Mouse (Mus musculus) MEL (cell line): ENCODE data around the gene Gm364. TPM values are rescaled to one million over a fixed set of nuclear protein-coding genes. Genes with fewer than 3 reads are reported as not detected.

Source experiments
- DNase-seq: peaks from one replicate; pipeline ENCODE4 v3.0.0; 2011; ENCODE audit warnings: low read depth, low spot score
- H3K27ac ChIP-seq: 2 replicates; pipeline ENCODE4 v1.5.1; 2012; ENCODE audit warnings: low read depth, mild to moderate bottlenecking, control low read depth, low read length, moderate library complexity; ENCODE audit not compliant: control insufficient read depth
- H3K27me3 ChIP-seq, 2 experiments: fragments of 150-350 bp in 1 of 2; sonication (generic) in 1 of 2; 2 replicates each; pipeline ENCODE4 v1.6.1; 2012; ENCODE audit warnings: low read length in 2 of 2, mild to moderate bottlenecking in 2 of 2, improper control_type of control experiment in 1 of 2, moderate library complexity in 1 of 2; ENCODE audit not compliant: insufficient read depth in 2 of 2, control insufficient read depth in 1 of 2
- H3K36me3 ChIP-seq, 2 experiments: 2 replicates each; pipeline ENCODE4 v1.6.1; 2012 to 2014; ENCODE audit warnings: low read length in 2 of 2, improper control_type of control experiment in 1 of 2, inconsistent platforms in 1 of 2, mild to moderate bottlenecking in 1 of 2; ENCODE audit not compliant: insufficient read depth in 2 of 2, control insufficient read depth in 1 of 2
- H3K4me1 ChIP-seq, 2 experiments: fragments of 150-350 bp in 1 of 2; sonication (generic) in 1 of 2; 2 replicates each; pipeline ENCODE4 v1.6.1; 2012; ENCODE audit warnings: low read length in 2 of 2, improper control_type of control experiment in 1 of 2, mild to moderate bottlenecking in 1 of 2; ENCODE audit not compliant: insufficient read depth in 2 of 2, control insufficient read depth in 1 of 2
- H3K4me3 ChIP-seq, 2 experiments: fragments of 150-350 bp in 1 of 2; sonication (generic) in 1 of 2; 2 replicates each; pipeline ENCODE4 v1.5.1; 2012; ENCODE audit warnings: low read depth in 2 of 2, low read length in 2 of 2, mild to moderate bottlenecking in 2 of 2, moderate library complexity in 2 of 2, control low read depth in 1 of 2, improper control_type of control experiment in 1 of 2; ENCODE audit not compliant: control insufficient read depth in 1 of 2, insufficient read depth in 1 of 2
- H3K79me2 ChIP-seq: 2 replicates; pipeline ENCODE4 v1.6.1; 2012; ENCODE audit warnings: mild to moderate bottlenecking, low read length, moderate library complexity; ENCODE audit not compliant: control insufficient read depth, poor library complexity, insufficient read depth
- H3K9ac ChIP-seq: 2 replicates; pipeline ENCODE4 v1.6.1; 2012; ENCODE audit warnings: low read depth, mild to moderate bottlenecking, control low read depth, low read length, moderate library complexity; ENCODE audit not compliant: control insufficient read depth, poor library complexity, severe bottlenecking
- H3K9me3 ChIP-seq: fragments of 150-350 bp; sonication (generic); replicated peaks from 2 replicates; pipeline ENCODE4 v1.6.1; 2012; ENCODE audit warnings: mild to moderate bottlenecking, low read length, improper control_type of control experiment, moderate library complexity; ENCODE audit not compliant: insufficient read depth
- BHLHE40 ChIP-seq: IDR thresholded peaks from 2 replicates; pipeline ENCODE4 v1.6.1; 2012; ENCODE audit warnings: low read depth, mild to moderate bottlenecking, inconsistent platforms, low read length, improper control_type of control experiment, borderline replicate concordance
- CHD1 ChIP-seq: IDR thresholded peaks from 2 replicates; pipeline ENCODE4 v1.6.1; 2012; ENCODE audit warnings: low read depth, mild to moderate bottlenecking, inconsistent platforms, low read length, improper control_type of control experiment
- ELF1 ChIP-seq: IDR thresholded peaks from 2 replicates; pipeline ENCODE4 v1.6.1; 2014; ENCODE audit warnings: low read depth, mild to moderate bottlenecking, inconsistent platforms, low read length, improper control_type of control experiment, moderate library complexity
- KAT2A ChIP-seq: conservative IDR thresholded peaks from 2 replicates; pipeline ENCODE4 v1.6.1; 2012; ENCODE audit warnings: low read depth, low read length, improper control_type of control experiment, inconsistent platforms
- MEF2A ChIP-seq: IDR thresholded peaks from 2 replicates; pipeline ENCODE4 v1.6.1; 2014; ENCODE audit warnings: low read depth, mild to moderate bottlenecking, inconsistent platforms, low read length, improper control_type of control experiment; ENCODE audit not compliant: poor library complexity, insufficient replicate concordance, severe bottlenecking; ENCODE audit errors: extremely low read depth
- MYC ChIP-seq: IDR thresholded peaks from 2 replicates; pipeline ENCODE4 v1.6.1; 2011; ENCODE audit warnings: low read depth, mild to moderate bottlenecking, low read length, improper control_type of control experiment, moderate library complexity
- NELFE ChIP-seq: IDR thresholded peaks from 2 replicates; pipeline ENCODE4 v1.6.1; 2011; ENCODE audit warnings: low read depth, low read length, improper control_type of control experiment
- NRF1 ChIP-seq: IDR thresholded peaks from 2 replicates; pipeline ENCODE4 v1.6.1; 2014; ENCODE audit warnings: low read depth, mild to moderate bottlenecking, inconsistent platforms, low read length, improper control_type of control experiment, moderate library complexity; ENCODE audit not compliant: poor library complexity, insufficient read depth, severe bottlenecking
- POLR2AphosphoS2 ChIP-seq: IDR thresholded peaks from 2 replicates; pipeline ENCODE4 v1.6.1; 2011; ENCODE audit warnings: low read length, improper control_type of control experiment
- POLR2AphosphoS5 ChIP-seq: IDR thresholded peaks from 2 replicates; pipeline ENCODE4 v1.6.1; 2012; ENCODE audit warnings: low read depth, borderline replicate concordance, mild to moderate bottlenecking, inconsistent platforms, low read length, moderate library complexity, mixed read lengths
- RAD21 ChIP-seq: IDR thresholded peaks from 2 replicates; pipeline ENCODE4 v1.6.1; 2011; ENCODE audit warnings: mild to moderate bottlenecking, low read depth, low read length, improper control_type of control experiment
- RCOR1 ChIP-seq: IDR thresholded peaks from 2 replicates; pipeline ENCODE4 v1.6.1; 2012; ENCODE audit warnings: low read depth, mild to moderate bottlenecking, inconsistent platforms, low read length, improper control_type of control experiment
- SIN3A ChIP-seq: IDR thresholded peaks from 2 replicates; pipeline ENCODE4 v1.6.1; 2012; ENCODE audit warnings: low read length, improper control_type of control experiment, inconsistent platforms
- SMC3 ChIP-seq: IDR thresholded peaks from 2 replicates; pipeline ENCODE4 v1.6.1; 2011; ENCODE audit warnings: low read depth, low read length, improper control_type of control experiment
- TAL1 ChIP-seq: IDR thresholded peaks from 2 replicates; pipeline ENCODE4 v1.6.1; 2012; ENCODE audit warnings: mild to moderate bottlenecking, inconsistent platforms, low read length, moderate library complexity, mixed read lengths
- TBP ChIP-seq: IDR thresholded peaks from 2 replicates; pipeline ENCODE4 v1.8.0; 2011; ENCODE audit warnings: low read depth, low read length, improper control_type of control experiment
- UBTF ChIP-seq: IDR thresholded peaks from 2 replicates; pipeline ENCODE4 v1.6.1; 2012; ENCODE audit warnings: low read depth, mild to moderate bottlenecking, inconsistent platforms, low read length, improper control_type of control experiment, moderate library complexity, borderline replicate concordance; ENCODE audit not compliant: insufficient read depth
- USF2 ChIP-seq, 2 experiments: IDR thresholded peaks; 2 replicates each; pipeline ENCODE4 v1.6.1; 2011 to 2012; ENCODE audit warnings: improper control_type of control experiment in 2 of 2, low read length in 2 of 2, borderline replicate concordance in 1 of 2, inconsistent platforms in 1 of 2, low read depth in 1 of 2, mild to moderate bottlenecking in 1 of 2; ENCODE audit not compliant: insufficient read depth in 1 of 2
- ZC3H11A ChIP-seq: IDR thresholded peaks from 2 replicates; pipeline ENCODE4 v1.6.1; 2012; ENCODE audit warnings: low read depth, mild to moderate bottlenecking, inconsistent platforms, low read length, improper control_type of control experiment
- ZKSCAN1 ChIP-seq: IDR thresholded peaks from 2 replicates; pipeline ENCODE4 v1.6.1; 2012; ENCODE audit warnings: low read depth, mild to moderate bottlenecking, inconsistent platforms, low read length, improper control_type of control experiment, moderate library complexity
- polyA plus RNA-seq, 2 experiments: library from polyadenylated mRNA; stranded (reverse) in 1 of 2; unstranded in 1 of 2; fragments of >175 nt in 1 of 2; fragments of >200 nt in 1 of 2; gene quantifications; 2 replicates each; pipeline versions ENCODE4 v1.2.1 to v1.2.4; 2012; ENCODE audit warnings: low replicate concordance in 2 of 2, low read depth in 1 of 2; ENCODE audit not compliant: insufficient read length in 2 of 2, insufficient read depth in 1 of 2, missing spikeins in 1 of 2
- total RNA-seq: library from RNA; depleted of rRNA; stranded (reverse); fragments of 300-350 nt; gene quantifications from 2 replicates; pipeline ENCODE4 v1.2.3, GENCODE M21; 2012

The Gm364 gene
- total and polyA plus RNA-seq, 3 experiments, result not detected

DNA sequence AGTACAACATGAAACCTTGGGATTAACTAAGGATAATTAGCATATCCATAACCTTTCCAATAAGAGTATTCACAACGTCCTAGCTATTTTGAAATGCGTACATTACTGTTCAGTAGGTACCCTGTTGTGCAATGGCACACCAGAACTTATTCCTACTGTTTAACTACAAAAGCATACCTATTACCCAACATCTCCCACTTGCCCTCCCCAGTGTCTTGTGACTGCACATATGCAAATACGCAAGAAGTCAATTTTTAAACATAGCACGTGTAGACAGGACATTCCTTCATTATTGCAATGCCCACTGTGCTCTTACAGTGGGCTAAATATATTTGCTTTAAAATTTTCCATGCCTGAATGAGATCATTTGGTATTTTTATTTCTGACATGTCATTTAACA lies 36.0 kb upstream of the Gm364 start:
- no peak overlapping the region for H3K9ac ChIP-seq
- DNase-seq, result no peak
- H3K27ac ChIP-seq, result no peak overlapping the region

GRCm38 (mm10) chrX:57373543-57373942 lies 35.4 kb upstream of the Gm364 start:
- no peak for DNase-seq

More for the DNA sequence above, 36.0 kb upstream of the Gm364 start:
- Histone ChIP-seq H3K79me2 (no peaks in the 10 kb centered on the region), H3K27me3 (no peaks in the 10 kb centered on the region), H3K4me3 (no peak overlapping the region), H3K4me1 (no peaks in the 10 kb centered on the region), H3K9me3 (no peaks in the 10 kb centered on the region), H3K36me3 (no peaks in the 10 kb centered on the region; a peak in 1 of 4 replicates)
- TF ChIP-seq ZKSCAN1 (no peak), USF2 (IDR thresholded peaks at IDR 0.05; ENCODE audit: borderline replicate concordance in 1 of 2, insufficient read depth in 1 of 2, low read depth in 1 of 2, low read length in 2 of 2) (no peak), ZC3H11A (no peak), TAL1 (no peak), RAD21 (no peak), RCOR1 (no peak), KAT2A (no peak), UBTF (no peak), NELFE (no peak), SIN3A (no peak), SMC3 (no peak), POLR2AphosphoS5 (no peak)

DNA sequence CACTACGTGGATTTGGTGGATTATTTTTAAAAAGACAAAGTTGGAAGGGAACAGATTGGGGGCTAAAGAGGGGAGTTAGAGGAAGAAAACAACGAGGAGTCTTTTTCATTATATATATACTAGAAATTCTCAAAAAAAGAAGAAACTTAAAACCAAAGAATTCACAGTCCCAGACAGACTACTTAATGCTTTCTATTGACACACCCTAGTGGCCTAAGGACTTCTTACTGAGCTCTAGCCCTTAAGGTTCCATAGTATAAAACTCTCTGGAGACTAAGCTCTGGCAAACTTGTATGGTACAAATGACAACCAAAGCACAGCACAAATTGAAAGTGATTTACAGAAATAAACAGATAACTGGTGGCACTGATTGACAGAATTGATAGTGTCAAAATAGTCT lies 34.9 kb upstream of the Gm364 start:
- Histone ChIP-seq H3K9me3 (no peaks in the 10 kb centered on the region), H3K9ac (no peak overlapping the region), H3K4me3 (no peak overlapping the region), H3K27me3 (no peaks in the 10 kb centered on the region), H3K27ac (no peak overlapping the region), H3K4me1 (no peaks in the 10 kb centered on the region), H3K36me3 (peaks cover 0 to 1% of the 10 kb centered on the region in 2 experiments; a peak in 1 of 4 replicates), H3K79me2 (no peaks in the 10 kb centered on the region)
- no peak for DNase-seq
- TF ChIP-seq MYC (no peak), KAT2A (no peak), ZKSCAN1 (no peak), NRF1 (no peak), POLR2AphosphoS2 (no peak), CHD1 (no peak), MEF2A (no peak), SMC3 (no peak), BHLHE40 (no peak), ELF1 (no peak)

More at GRCm38 (mm10) chrX:57373543-57373942, 35.4 kb upstream of the Gm364 start:
- no peaks in the 10 kb centered on the region for H3K79me2 ChIP-seq
- H3K4me3 ChIP-seq, result no peak overlapping the region
- no peaks in the 10 kb centered on the region for H3K27me3 ChIP-seq
- no peaks in the 10 kb centered on the region for H3K4me1 ChIP-seq
- TF ChIP-seq TBP, result no peak
- TF ChIP-seq TAL1, result peak; percentile 13; the same call in 1 of the 2 replicates
- no peak for TF ChIP-seq NRF1
- H3K27ac ChIP-seq, result no peak overlapping the region
- no peak overlapping the region for H3K9ac ChIP-seq
- no peaks in the 10 kb centered on the region for H3K9me3 ChIP-seq
- peaks cover 0 to 1% of the 10 kb centered on the region in 2 experiments; a peak in 1 of 4 replicates for H3K36me3 ChIP-seq
